Mouse (Mus musculus) ES-CJ7 (cell line): ENCODE measurements at regions not wholly inside any gene's neighbourhood (a gene's known extent, or its start where the extent isn't known, plus 50 kb on each side); places are given as distances from the start of the nearest gene placed in this dataset.
A peak's percentile ranks its signal among the peaks of the same experiment; 100 is the strongest.

Source experiments
- DNase-seq: peaks from one replicate; pipeline ENCODE4 v3.0.0; 2011; ENCODE audit warnings: low read depth, low spot score

- DNase-seq, result no peak
Measured at GRCm38 (mm10) chr15:71358189-71358790, 2476.1 kb upstream of the Gm6569 start.

GRCm38 (mm10) chr15:71375775-71376174 is 2458.6 kb upstream of the Gm6569 start:
- DNase-seq, result peak; percentile 14
